Mouse (Mus musculus) forebrain, embryonic 12.5 days (tissue): Measurements from ENCODE around the gene Tut7. TPM values are rescaled to one million over a fixed set of nuclear protein-coding genes. Genes with fewer than 3 reads are reported as not detected.

ENCODE experiments used
- ATAC-seq: fragments of 200-750 bp; cut with Nextera tagmentation; 2 replicates; pipeline ENCODE4 v1.8.0; 2017; ENCODE audit warnings: moderate TSS enrichment; ENCODE audit not compliant: low FRiP score
- H3K27ac ChIP-seq: fragments of 300-500 bp; sonication (generic); 2 replicates; pipeline ENCODE4 v1.5.1; 2016; ENCODE audit warnings: mild to moderate bottlenecking
- H3K27me3 ChIP-seq: fragments of 300-500 bp; sonication (generic); 2 replicates; pipeline ENCODE4 v1.6.1; 2016; ENCODE audit warnings: mild to moderate bottlenecking
- H3K36me3 ChIP-seq: fragments of 300-500 bp; sonication (generic); replicated peaks from 2 replicates; pipeline ENCODE4 v1.6.1; 2016; ENCODE audit warnings: mild to moderate bottlenecking
- H3K4me1 ChIP-seq: fragments of 300-500 bp; sonication (generic); 2 replicates; pipeline ENCODE4 v1.6.1; 2016
- H3K4me2 ChIP-seq: fragments of 300-500 bp; sonication (generic); 2 replicates; pipeline ENCODE4 v1.6.1; 2016; ENCODE audit warnings: mild to moderate bottlenecking, moderate library complexity
- H3K4me3 ChIP-seq: fragments of 300-500 bp; sonication (generic); replicated peaks from 2 replicates; pipeline ENCODE4 v1.5.1; 2016; ENCODE audit warnings: mild to moderate bottlenecking
- H3K9ac ChIP-seq: fragments of 300-500 bp; sonication (generic); 2 replicates; pipeline ENCODE4 v1.6.1; 2016; ENCODE audit warnings: mild to moderate bottlenecking
- H3K9me3 ChIP-seq: fragments of 300-500 bp; sonication (generic); 2 replicates; pipeline ENCODE4 v1.6.1; 2016
- WGBS: fragments of 180-500 bp; shearing (Covaris S2); methylation state at CpG from one replicate; pipeline ENCODE4 v1.1.7; 2016; 5-methylcytosine and 5-hydroxymethylcytosine counted together
- polyA plus RNA-seq: library from polyadenylated mRNA; unstranded; fragments of >200 nt; fragmentation: Nextera tagmentation; extraction: Ambion mirVana; gene quantifications from 2 replicates; pipeline ENCODE4 v1.2.1, GENCODE M21; 2016

Tut7 gene
- polyA plus RNA-seq, result 63.8 and 64.2 TPM in 2 replicates

DNA sequence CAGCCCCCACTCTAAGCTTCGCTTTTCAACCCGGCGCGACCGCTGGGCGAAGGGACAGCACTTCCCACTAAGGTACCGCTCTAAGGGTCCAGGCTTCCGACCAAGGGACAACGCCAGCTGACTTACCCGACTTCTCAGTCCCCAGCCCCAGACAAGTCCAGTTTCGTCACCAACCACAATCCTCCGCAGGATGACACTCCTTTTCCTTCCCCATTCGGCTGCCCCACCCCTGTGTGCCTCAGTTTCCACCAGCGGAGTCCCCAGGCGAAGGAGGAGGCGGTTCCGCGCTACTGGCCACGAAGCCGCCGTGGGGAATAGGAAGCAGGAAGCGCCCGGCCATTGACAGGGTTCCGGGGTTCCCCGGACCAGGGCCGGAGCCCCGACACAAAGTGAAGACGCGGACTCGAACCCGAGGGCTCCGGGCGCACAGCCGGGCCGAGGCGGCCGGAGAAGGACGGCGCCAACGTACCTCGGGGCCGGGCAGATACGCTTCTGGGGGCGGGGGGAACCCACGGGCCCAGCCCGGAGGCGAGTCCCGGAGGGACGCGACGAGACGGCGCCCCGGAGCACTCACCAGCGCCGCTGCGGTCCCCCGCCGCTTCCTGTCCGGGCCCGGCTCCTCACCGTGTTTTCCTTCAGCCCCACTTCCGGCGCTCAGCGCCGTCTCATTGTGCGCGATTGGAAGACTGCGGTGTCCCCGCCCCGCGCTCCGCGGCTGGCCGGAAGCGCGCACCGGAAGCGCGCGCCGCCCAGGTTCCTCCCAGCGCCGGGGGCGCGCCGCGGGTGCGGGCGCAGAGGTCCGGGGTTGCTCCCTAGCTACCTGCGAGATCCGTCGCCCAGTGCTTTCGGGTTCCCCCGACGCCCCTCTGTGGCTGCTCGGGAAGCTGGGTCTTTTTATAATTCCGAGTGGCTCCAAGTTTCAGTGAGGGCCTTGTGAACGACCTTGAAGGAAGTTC, at the start of gene Tut7:
Gene Tut7, minus strand, starts transcription at position 641 of the 956 bp plus-strand sequence.
- H3K4me2 ChIP-seq, result peak within 1 kb of the TSS; percentile 74
- peak within 1 kb of the TSS; percentile 92 for H3K27ac ChIP-seq
- WGBS, result under 1% methylated on average over 96 of the region's 100 CpGs
- peak within 1 kb of the TSS; percentile 83 for H3K9ac ChIP-seq
- H3K4me1 ChIP-seq, result peaks cover 34% of the 10 kb centered on the region
- peaks cover 8% of the 10 kb centered on the region for H3K36me3 ChIP-seq
- ATAC-seq, result peak; percentile 98
- H3K4me3 ChIP-seq, result peak within 1 kb of the TSS; percentile 92
- no peaks in the 10 kb centered on the region for H3K27me3 ChIP-seq
- H3K9me3 ChIP-seq, result no peaks in the 10 kb centered on the region

DNA sequence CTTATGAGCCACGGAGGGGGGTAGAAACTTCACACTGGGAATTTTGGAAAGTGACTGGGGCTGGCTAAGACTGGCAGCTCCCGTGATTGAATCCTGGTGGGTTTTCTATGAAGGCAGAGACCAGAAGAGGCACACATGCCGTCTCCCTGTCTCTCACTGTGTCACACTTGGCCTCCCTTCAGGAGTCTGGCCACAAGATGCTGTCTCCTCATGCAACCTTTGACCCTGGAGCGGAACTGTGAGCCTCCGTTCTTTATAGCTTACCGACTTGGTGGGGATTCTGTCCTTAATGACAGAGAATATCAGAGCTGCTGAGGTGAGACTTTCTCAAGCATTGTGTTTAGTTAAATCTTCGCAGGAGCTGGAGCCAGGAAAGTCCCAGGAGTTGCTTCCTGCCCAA, 49.5 kb upstream of the Tut7 start:
- Histone ChIP-seq H3K4me3 (no peak overlapping the region), H3K27ac (no peak overlapping the region), H3K9ac (no peak overlapping the region), H3K4me2 (no peak overlapping the region), H3K27me3 (no peaks in the 10 kb centered on the region), H3K36me3 (no peaks in the 10 kb centered on the region), H3K9me3 (no peaks in the 10 kb centered on the region), H3K4me1 (no peaks in the 10 kb centered on the region)
- no peak for ATAC-seq
- WGBS, result 85% methylated on average over 7 of the region's 7 CpGs

DNA sequence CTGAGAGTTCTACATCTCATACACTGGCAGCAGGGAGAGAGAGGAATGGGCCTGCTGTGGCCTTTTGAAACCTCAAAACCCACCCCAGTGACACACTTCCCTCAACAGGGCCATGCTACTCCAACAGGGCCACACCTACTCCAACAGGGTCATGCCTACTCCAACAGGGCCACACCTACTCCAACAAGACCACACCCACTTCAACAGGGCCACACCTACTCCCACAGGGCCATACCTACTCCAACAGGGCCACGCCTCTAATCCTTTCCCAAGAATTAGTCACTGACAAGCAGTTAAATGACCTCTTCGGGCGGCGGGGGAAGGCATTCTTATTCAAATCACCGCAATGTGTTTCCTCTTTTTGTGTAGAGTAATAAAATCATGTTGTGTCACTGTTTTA, 47.1 kb upstream of the Tut7 start:
- WGBS, result 78% methylated on average over 5 of the region's 5 CpGs
- Histone ChIP-seq H3K4me3 (no peak overlapping the region), H3K27me3 (no peaks in the 10 kb centered on the region), H3K4me1 (no peaks in the 10 kb centered on the region), H3K36me3 (no peaks in the 10 kb centered on the region), H3K9me3 (no peaks in the 10 kb centered on the region), H3K4me2 (no peak overlapping the region), H3K9ac (no peak overlapping the region), H3K27ac (no peak overlapping the region)
- ATAC-seq, result no peak

DNA sequence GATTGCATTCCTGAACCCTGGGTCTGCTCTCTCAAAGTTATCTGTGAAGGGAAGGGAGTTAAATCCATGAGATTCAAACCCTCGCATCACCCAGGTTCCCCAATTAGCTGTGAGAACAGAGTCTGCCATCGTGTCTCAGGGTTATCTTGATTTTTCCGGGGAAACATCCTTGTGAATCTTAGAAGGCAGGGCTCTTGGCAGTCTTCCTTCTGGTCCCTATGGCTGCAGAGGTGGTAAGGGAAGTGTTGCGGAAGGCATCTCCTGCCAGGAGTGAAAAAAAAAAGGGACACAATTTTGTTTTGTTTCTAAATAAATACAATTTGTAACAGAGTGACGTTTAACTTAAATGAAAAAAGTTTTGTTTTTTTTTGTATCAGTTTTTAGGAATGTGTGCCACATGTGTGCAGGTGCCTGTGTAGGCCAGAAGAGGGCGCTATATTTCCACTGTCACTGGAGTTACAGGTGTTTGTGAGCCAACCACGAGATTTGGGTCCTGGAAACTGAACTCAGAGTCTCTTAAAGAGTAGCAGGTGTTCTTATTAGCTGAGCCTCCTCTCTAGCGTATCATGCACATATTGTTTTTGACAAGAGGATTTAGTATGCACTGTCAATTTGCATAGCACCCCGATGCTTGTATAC, 45.2 kb upstream of the Tut7 start:
- Histone ChIP-seq H3K36me3 (no peaks in the 10 kb centered on the region), H3K4me1 (no peaks in the 10 kb centered on the region), H3K9ac (no peak overlapping the region), H3K27me3 (no peaks in the 10 kb centered on the region), H3K4me3 (no peak overlapping the region), H3K27ac (no peak overlapping the region), H3K4me2 (no peak overlapping the region), H3K9me3 (no peaks in the 10 kb centered on the region)
- ATAC-seq, result no peak
- 86% methylated on average over 9 of the region's 9 CpGs for WGBS

DNA sequence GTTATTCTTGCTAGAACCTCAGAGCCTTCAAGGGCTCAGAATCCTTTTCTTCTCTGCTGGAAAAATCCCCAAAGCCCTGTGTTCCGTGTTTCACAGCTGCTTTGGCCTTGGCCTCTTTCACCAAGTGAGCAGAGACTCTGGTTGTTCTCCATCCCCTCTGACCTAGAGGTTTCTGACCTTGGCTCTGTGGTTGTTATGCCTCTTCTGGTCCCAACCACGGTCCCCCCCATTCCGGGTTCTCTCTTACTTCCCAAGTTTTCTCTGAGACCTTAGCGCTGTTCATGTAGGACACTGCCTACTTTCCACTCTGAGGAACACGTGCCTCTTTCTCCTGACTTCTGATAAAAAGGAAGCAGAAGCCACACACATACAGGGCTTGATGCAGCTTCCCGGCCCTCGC, 44.2 kb upstream of the Tut7 start:
- no peak overlapping the region for H3K4me3 ChIP-seq
- no peaks in the 10 kb centered on the region for H3K4me1 ChIP-seq
- ATAC-seq, result no peak
- H3K9me3 ChIP-seq, result no peaks in the 10 kb centered on the region
- no peak overlapping the region for H3K27ac ChIP-seq
- 89% methylated on average over 7 of the region's 7 CpGs for WGBS
- H3K36me3 ChIP-seq, result no peaks in the 10 kb centered on the region
- no peak overlapping the region for H3K9ac ChIP-seq
- H3K27me3 ChIP-seq, result no peaks in the 10 kb centered on the region
- H3K4me2 ChIP-seq, result no peak overlapping the region

DNA sequence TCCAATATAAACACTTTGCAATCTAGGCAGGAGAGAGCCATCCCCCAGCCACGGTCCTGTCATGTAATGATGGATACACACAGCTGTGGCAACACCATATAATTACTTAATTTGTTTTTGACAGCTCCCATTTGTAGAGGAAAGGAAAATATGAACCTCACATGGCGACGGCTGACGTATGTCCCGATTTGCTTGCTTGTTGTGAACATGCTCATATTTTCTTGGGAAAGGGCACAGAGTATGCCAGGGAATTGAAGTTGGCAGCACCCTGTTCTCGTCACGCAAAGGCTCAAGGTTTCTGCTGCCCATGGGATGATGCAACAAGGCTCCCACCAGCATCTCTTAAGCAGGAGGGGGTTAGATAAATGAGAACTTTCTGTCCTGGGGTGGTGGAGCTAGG, 36.6 kb upstream of the Tut7 start:
- H3K4me1 ChIP-seq, result no peaks in the 10 kb centered on the region
- ATAC-seq, result no peak
- no peaks in the 10 kb centered on the region for H3K9me3 ChIP-seq
- H3K36me3 ChIP-seq, result no peaks in the 10 kb centered on the region
- no peak overlapping the region for H3K4me3 ChIP-seq
- no peak overlapping the region for H3K27ac ChIP-seq
- H3K4me2 ChIP-seq, result no peak overlapping the region
- no peak overlapping the region for H3K9ac ChIP-seq
- 87% methylated on average over 7 of the region's 7 CpGs for WGBS
- H3K27me3 ChIP-seq, result no peaks in the 10 kb centered on the region; the same call in 1 of the 2 replicates

DNA sequence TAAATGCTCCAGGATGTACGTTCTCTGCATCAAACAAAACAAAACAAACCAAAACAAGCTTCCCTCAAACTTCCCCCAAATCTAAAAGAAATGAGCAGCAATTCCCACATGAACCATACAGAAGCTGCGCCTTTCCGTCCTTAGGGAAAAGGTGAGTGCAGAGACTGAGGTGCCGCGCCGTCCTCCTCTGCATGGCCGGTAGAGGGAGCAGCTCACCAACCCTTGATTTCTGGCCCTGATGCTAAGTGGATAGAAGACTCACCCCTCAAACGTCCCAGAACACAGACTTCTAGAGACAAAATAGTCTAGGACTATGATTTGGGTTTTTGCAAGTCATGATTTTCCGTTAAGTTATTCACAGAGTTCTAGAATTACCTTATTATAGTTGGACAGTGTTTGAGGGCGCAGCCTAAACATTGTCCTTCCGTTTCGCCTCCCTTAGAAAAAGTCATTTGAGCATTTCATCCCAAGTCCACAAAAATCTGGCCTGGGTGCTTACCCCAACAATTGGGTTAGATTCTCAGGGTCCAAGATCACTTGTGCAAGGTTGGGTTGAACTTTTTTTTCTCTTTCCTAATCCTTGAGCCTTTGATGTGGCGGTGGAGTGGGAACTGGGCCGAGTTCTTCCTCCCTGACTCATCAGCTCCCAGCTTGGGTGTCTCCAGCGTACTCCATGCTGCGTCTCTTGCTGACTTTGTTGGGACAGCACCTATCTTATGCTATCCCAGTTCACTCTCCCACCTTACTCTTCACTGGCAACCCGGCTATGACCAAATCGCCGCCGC, 33.5 kb upstream of the Tut7 start:
- WGBS, result 56% methylated on average over 20 of the region's 20 CpGs
- Histone ChIP-seq H3K9ac (no peak overlapping the region), H3K4me2 (no peak overlapping the region), H3K4me1 (no peaks in the 10 kb centered on the region), H3K9me3 (no peaks in the 10 kb centered on the region), H3K4me3 (no peak overlapping the region), H3K27me3 (no peaks in the 10 kb centered on the region; the same call in 1 of the 2 replicates), H3K36me3 (no peaks in the 10 kb centered on the region), H3K27ac (no peak overlapping the region)
- ATAC-seq, result peak; percentile 63; the same call in 1 of the 2 replicates

DNA sequence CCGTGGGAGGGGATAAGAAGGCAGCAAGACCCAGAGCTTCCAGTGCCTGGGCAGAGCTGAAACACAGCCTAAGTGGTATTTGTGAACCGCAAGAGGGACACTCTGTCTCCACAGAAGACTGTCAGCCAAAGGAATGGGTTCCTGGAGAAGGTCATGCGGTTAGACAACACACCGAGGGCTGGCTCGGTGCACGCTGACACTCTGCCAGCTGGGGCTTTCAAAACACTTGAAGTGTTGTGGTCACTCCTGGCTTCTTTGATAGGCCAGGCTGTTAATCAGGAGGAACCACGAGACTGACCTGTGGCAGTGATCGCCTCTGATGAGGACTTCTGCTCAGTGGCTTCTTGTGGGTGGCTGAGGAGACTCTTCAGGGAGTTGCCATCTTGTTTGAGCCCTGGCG, 30.5 kb upstream of the Tut7 start:
- Histone ChIP-seq H3K9me3 (no peaks in the 10 kb centered on the region), H3K4me1 (no peaks in the 10 kb centered on the region), H3K4me3 (no peak overlapping the region), H3K9ac (no peak overlapping the region), H3K4me2 (no peak overlapping the region), H3K27ac (no peak overlapping the region), H3K36me3 (no peaks in the 10 kb centered on the region), H3K27me3 (no peaks in the 10 kb centered on the region; the same call in 1 of the 2 replicates)
- whole genome bisulfite sequencing, result 88% methylated on average over 9 of the region's 9 CpGs
- ATAC-seq, result no peak

DNA sequence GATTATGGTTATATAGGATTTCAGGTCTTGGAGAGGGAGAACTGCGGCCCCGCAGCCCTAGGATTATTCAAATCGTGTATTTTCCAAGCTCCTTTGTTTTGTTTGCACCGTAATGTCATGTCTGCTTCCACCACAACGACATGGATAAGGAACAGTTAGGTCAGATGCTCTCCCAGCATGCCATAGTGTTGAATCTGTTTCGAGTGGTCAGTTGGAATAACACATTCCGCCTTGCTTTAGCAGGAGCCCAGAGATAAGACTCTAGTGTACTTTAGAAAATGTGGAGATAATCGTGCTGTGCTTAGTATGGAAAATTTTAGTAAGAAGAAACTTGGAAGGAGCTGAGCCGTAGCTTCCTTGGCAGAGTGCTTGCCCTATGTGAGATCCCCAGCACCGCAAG, 27.4 kb upstream of the Tut7 start:
- 80% methylated on average over 10 of the region's 10 CpGs for WGBS
- Histone ChIP-seq H3K36me3 (no peaks in the 10 kb centered on the region), H3K4me3 (no peak overlapping the region), H3K4me2 (no peak overlapping the region), H3K27ac (no peak overlapping the region), H3K9me3 (no peaks in the 10 kb centered on the region), H3K4me1 (no peaks in the 10 kb centered on the region), H3K9ac (no peak overlapping the region), H3K27me3 (no peaks in the 10 kb centered on the region; the same call in 1 of the 2 replicates)
- no peak for ATAC-seq

DNA sequence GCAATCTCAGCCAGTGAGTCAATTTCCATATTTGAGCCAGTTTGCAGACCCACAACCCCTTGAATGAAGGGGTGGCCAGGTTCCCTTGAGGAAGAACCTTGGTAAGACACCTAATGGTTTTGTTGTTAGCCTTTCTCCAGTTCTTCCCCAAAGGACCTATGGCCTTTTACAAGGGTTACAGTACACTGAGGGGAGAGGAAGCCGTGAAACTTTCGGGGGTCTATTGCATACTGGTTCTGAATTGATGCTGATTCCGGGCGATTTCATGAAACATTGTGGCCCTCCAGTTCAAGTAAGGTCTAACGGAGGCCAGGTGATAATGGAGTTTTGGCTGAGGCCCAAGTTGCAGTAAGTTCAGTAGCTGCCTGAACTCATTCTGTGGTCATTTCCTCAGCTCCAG, 21.7 kb upstream of the Tut7 start:
- ATAC-seq, result no peak
- Histone ChIP-seq H3K4me3 (no peak overlapping the region), H3K9me3 (no peaks in the 10 kb centered on the region), H3K4me1 (no peaks in the 10 kb centered on the region), H3K27ac (no peak overlapping the region), H3K9ac (no peak overlapping the region), H3K36me3 (no peaks in the 10 kb centered on the region), H3K4me2 (no peak overlapping the region), H3K27me3 (no peaks in the 10 kb centered on the region)
- WGBS, result 91% methylated on average over 5 of the region's 5 CpGs

DNA sequence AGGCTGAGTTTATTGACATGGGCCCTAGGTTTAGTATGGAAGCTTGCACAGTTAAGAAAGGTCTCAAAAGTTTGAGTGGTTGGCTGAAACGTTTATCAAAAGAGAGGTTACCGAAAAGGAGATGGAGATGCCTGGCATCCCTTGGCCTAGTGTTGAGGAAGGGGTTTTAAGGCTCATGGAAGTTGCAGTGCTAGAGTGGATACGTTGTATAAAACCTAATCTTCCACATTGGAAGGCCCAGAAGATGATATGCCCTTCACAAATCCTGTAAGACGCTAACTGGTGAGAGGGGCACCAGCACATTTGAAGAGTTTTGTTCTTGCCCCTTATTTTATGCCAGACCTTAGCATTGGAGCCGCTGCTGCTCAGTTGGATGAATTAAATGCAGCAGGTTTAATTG, 21.0 kb upstream of the Tut7 start:
- Histone ChIP-seq H3K36me3 (no peaks in the 10 kb centered on the region), H3K9ac (no peak overlapping the region), H3K9me3 (no peaks in the 10 kb centered on the region), H3K27ac (no peak overlapping the region), H3K4me1 (no peaks in the 10 kb centered on the region), H3K27me3 (no peaks in the 10 kb centered on the region), H3K4me2 (no peak overlapping the region), H3K4me3 (no peak overlapping the region)
- no peak for ATAC-seq
- WGBS, result 81% methylated on average over 5 of the region's 5 CpGs
